Mouse (Mus musculus): ENCODE measurements around the gene Six3. TPM values are rescaled to one million over a fixed set of nuclear protein-coding genes. Genes with fewer than 3 reads are reported as not detected.

The Six3 gene
- total RNA-seq, 2 experiments from 2014 or later = 2.1 to 6.1 TPM

GRCm38 (mm10) chr17:85622493-85623157 is 9.2 kb downstream of the Six3 start:
- intact Hi-C loops (cut with DNase I) = no loop called here
- no peak for DNase-seq (ENCODE audit: low spot score in 2 of 2)

- intact Hi-C loops (cut with DNase I) = no loop called here
- DNase-seq (ENCODE audit: low spot score in 2 of 2) = no peak
Observed at GRCm38 (mm10) chr17:85623161-85624050, 10.0 kb downstream of the Six3 start.

- intact Hi-C loops (cut with DNase I) = no loop called here
- DNase-seq (ENCODE audit: low spot score in 2 of 2) = no peak
Observed at GRCm38 (mm10) chr17:85624051-85624420, 10.6 kb downstream of the Six3 start.

DNA sequence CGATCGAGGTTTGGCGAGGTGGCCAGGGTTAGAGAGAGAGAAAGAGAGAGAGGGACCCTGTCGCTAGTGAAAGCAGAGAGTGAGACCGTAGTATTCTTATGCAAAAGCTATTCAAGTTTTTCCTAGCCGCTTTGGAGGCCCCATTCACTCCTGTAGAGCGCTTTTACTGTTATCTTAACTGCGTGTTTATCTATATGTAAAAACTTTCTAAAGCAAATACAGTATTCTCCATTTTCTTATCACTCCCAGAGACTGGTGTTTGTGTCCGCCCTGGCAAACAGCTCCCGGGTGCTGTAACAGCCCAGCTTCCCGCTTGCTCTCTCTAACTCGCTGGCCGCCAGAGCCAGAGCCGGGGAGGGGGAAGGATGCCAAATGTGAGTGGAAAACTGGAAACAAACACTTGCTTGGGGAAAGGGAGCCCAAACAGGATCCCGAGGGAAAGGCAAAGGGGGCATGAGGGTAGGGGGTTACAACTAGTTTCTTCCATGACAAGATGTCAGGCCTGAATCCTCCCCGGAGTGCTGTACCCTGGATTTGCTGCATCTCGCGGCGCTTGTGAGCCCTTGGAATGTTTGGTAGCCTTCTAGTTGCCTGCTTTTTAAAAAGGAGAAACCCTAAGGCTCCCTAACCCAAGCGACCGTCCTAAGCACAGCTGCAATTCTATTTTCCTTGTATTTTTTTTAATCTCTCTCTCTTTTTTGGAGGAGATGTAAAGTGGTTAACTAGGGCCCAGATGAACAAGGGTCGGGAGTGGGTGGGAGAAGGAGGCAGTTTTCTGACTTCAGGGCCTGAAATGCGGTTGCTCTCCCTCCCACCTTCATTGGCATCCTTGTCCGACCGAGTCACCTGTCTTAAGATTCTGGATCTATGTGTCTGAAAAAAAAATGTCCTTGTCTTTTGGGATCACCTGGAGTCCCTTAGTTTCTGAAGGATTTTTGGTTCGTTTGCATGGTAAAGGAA is 11.9 kb downstream of the Six3 start:
- intact Hi-C loops (cut with DNase I) = loop anchor here (5.0 kb wide), 1 partner anchor 57 kb away; no protein-coding TSS in a partner anchor
- DNase-seq (ENCODE audit: low spot score in 2 of 2) = no peak

GRCm38 (mm10) chr17:85626091-85626860 is 12.9 kb downstream of the Six3 start:
- DNase-seq (ENCODE audit: low spot score in 2 of 2) = no peak

DNA sequence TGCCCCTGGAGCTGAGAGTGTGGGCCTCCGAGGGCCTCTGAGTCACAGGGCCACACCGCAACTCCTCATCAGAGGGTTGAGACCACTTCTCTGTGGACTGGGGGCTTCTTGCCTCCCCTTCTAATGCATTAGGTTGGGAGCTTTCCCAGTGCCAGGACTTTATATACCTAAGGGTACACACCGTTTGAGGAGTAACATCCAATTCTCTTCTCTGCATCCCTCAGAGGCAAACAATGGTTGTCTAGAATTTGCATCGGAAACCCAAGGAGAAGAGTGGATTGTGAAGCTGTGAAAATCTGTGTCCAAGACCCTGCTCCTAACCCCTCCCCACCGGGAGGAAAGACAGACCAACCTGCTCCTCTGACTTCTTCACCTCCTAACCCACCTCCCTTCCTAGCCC is 14.3 kb downstream of the Six3 start:
- DNase-seq (ENCODE audit: low spot score in 2 of 2) = no peak
- intact Hi-C loops (cut with DNase I) = loop anchor here (5.0 kb wide), 1 partner anchor 55 kb away; no protein-coding TSS in a partner anchor

More at GRCm38 (mm10) chr17:85626091-85626860, 12.9 kb downstream of the Six3 start:
- intact Hi-C loops (cut with DNase I) = loop anchor here (5.0 kb wide), 1 partner anchor 56 kb away; no protein-coding TSS in a partner anchor

GRCm38 (mm10) chr17:85628811-85629210 is 15.4 kb downstream of the Six3 start:
- intact Hi-C loops (cut with DNase I) = loop anchor here (5.0 kb wide), 1 partner anchor 53 kb away; no protein-coding TSS in a partner anchor

GRCm38 (mm10) chr17:85629396-85629795 is 16.0 kb downstream of the Six3 start:
- intact Hi-C loops (cut with DNase I) = loop anchor here (5.0 kb wide), 1 partner anchor 53 kb away; no protein-coding TSS in a partner anchor

More at GRCm38 (mm10) chr17:85628811-85629210, 15.4 kb downstream of the Six3 start:
- no peak for DNase-seq (ENCODE audit: low spot score in 2 of 2)

DNA sequence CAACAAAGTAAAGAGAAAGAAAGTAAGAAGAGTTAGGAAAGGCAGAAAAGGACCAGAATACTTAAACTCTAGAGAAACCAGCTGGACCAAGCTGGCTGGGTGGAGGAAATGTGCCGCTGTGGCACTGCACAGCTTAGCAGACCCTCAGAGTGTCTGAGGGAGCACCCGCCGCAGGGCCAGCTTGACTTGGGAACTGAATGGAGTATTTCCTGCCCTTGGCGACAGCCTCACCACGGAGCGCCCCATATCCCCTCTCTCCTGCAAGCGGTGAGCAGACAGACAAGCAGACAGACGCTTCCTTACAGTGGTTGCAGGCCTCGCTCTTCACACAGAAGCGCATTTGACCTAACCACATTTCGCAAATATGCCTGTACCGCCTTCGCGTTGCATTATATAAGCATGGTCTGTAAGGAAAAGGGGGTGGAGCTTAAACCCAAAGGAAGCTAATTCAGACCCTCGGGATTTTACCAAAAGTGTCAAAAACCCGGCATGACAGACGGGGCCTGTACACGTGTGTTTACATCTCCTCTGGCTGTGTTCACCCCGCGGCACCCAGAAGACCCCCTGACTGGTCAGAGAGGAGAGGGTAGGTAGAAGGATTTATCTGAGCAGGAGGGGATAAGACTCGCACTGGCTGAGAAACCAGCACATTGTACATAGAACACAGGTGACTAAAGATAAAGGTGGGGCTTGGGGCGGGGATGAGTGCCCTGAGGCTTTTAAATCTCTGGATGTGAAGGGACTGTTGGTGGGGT is 17.1 kb downstream of the Six3 start:
- intact Hi-C loops (cut with DNase I) = loop anchor here (5.0 kb wide), 1 partner anchor 793 kb away; no protein-coding TSS in a partner anchor
- no peak for DNase-seq (ENCODE audit: low spot score in 2 of 2)

More at GRCm38 (mm10) chr17:85629396-85629795, 16.0 kb downstream of the Six3 start:
- no peak for DNase-seq (ENCODE audit: low spot score in 2 of 2)

DNA sequence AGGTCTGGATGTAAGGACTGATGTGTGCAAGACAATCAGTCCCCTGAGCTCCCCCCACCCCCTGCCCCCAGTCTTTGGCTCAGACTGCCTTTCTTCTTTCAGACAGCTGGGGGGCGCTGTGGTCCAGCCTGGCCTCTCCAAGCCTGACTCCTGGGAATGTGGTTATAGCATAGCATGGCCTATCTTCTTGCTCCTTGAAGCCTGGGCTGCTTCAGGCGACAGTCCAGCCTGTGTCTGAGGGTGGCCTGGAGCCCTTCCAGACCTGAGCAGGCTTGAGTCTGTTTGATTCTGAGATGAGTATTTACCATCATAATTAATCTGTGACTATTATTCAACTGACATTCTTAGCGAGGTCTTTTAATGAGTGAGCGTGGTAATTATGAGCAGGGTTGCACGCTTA is 17.7 kb downstream of the Six3 start:
- no peak for DNase-seq (ENCODE audit: low spot score in 2 of 2)
- intact Hi-C loops (cut with DNase I) = loop anchor here (5.0 kb wide), 1 partner anchor 794 kb away; no protein-coding TSS in a partner anchor

DNA sequence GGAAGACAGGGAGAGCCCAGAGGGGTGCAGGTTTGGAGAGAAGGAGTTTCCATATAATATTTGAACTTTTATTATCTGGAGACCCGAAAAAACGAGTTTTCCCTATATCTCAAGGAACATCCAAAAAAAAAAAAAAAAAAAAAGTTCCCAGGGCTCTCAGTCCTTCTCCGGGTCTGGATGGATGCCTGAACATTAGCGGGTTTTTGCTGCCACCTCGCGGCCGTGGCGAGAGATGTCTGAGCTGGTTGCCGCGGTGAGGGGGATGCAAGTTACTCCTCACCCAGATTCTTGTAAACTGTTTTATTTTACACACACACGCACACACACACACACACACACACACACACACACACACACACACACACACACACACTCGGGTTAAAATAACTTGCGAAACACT is 20.2 kb downstream of the Six3 start:
- intact Hi-C loops (cut with DNase I) = loop anchor here (1.0 to 5.0 kb wide), 3 partner anchors 445 to 796 kb away; no protein-coding TSS in a partner anchor
- peak; percentile 70 to 73 for DNase-seq (ENCODE audit: low spot score in 2 of 2)

DNA sequence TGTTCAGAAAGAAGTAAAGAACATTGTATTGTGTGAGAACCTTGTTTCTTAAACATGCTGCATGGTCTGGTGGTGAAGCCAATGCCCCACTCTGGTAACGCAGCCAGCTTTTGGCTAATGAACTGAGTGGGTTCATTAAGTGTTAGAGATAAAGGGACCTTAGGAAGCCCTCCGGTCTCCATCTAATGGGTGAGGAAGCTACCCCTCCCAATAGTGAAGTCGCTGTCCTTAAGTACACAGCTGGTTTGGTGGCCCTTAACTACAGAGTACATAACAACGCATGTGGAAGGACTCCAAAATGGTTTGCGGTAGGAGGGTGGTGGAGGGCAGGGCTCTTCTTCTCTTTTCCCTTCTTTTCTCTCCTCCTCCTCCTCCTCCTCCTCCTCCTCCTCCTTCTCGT is 24.5 kb downstream of the Six3 start:
- DNase-seq (ENCODE audit: low spot score in 2 of 2) = no peak
- intact Hi-C loops (cut with DNase I) = no loop called here

DNA sequence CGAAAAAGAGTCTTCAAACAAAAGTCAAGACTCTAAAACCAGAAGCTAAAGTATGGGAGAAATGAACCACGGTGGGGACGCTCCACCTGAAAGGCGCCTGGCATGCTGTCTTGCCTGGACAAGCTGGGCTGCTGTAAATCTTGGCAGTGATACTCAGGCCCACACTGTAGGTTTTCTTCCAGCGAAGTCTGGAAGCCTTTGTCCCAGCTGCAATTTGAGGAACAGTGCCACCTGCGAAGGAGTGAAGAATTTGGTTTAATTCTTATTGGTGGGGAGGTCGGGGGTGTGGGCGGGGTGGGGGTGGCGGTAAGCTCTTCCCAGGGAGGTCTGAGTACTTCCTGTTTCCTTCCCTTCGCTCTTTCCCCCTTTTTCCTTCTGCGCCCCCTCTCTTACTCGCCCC is 31.9 kb downstream of the Six3 start:
- intact Hi-C loops (cut with DNase I) = no loop called here
- no peak for DNase-seq (ENCODE audit: low spot score in 2 of 2)

DNA sequence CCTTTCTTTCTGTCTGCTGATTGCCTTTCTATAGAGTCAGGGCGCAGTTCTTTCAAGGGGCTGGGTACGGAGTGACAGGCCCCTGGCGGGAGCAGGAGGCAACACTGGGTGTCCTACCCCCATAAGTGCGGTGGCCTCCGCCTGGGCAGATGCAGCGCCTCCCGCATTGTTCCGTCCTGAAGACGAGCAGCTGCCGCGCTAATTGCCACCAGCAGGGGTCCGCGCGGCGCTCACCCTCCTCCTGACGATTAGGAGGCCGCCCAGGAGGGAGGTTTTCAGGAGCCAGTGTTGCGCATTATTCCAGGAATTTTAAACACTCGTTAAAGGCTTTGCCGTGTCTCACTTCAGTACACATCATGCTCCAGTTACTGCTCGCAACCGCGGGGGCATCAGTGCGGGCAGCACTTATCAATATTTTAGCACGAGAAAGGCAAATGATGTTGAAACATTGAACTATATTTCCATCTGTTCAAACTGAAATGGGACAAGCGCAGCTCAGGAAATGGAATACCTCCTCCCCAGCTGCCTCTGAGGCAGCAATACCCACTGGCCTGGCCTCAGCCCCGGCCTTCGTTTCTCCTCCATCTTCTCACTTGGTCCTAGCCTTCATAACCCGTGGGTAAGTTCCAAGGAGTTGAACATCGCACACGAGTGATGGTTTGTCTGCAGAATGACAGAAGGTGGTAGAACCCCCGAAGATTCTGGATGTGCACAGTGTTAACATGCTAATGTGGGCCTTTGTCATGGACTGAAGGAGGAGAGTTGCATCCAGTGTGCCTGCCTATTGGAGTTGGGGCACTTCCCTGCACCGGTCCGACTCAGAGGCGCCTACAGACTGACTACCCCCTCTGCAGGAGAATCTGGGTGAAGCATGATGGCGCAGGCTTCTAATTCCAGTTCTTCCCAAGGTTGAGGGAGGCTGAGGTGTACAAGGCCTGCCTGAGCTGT is 32.6 kb downstream of the Six3 start:
- DNase-seq (ENCODE audit: low spot score in 2 of 2) = peak in 1 of 2 experiments; percentile 10
- intact Hi-C loops (cut with DNase I) = no loop called here

GRCm38 (mm10) chr17:85660016-85660415 is 46.6 kb downstream of the Six3 start:
- no peak for DNase-seq (ENCODE audit: low spot score in 2 of 2)
- intact Hi-C loops (cut with DNase I) = no loop called here

GRCm38 (mm10) chr17:85661521-85661920 is 48.1 kb downstream of the Six3 start:
- intact Hi-C loops (cut with DNase I) = no loop called here
- DNase-seq (ENCODE audit: low spot score in 2 of 2) = no peak

- intact Hi-C loops (cut with DNase I) = loop anchor here (1.0 kb wide), 1 partner anchor 399 kb away; no protein-coding TSS in a partner anchor
- no peak for DNase-seq (ENCODE audit: low spot score in 2 of 2)
Observed at GRCm38 (mm10) chr17:85664202-85664601, 50.8 kb downstream of the Six3 start.
